Mouse (Mus musculus) liver, embryonic 12.5 days (tissue): ENCODE data around the gene Rhbdd3. TPM values are rescaled to one million over a fixed set of nuclear protein-coding genes. Genes with fewer than 3 reads are reported as not detected.

ENCODE experiments used
- polyA plus RNA-seq: library from polyadenylated mRNA; unstranded; fragments of >200 nt; fragmentation: Nextera tagmentation; extraction: Ambion mirVana; gene quantifications from 2 replicates; pipeline ENCODE4 v1.2.1, GENCODE M21; 2016

The Rhbdd3 gene
- polyA plus RNA-seq, 1 experiment from 2014 or later = 19.0 TPM

Other genes starting within 250 kb of the Rhbdd3 start
- gene Nf2, start 249.4 kb upstream of the Rhbdd3 start, polyA plus RNA-seq = 29.5 and 33.0 TPM in 2 replicates
- 68.0 and 76.6 TPM in 2 replicates for gene Nipsnap1, start 225.0 kb upstream of the Rhbdd3 start, polyA plus RNA-seq
- 27.8 and 28.1 TPM in 2 replicates for gene Thoc5, start 203.6 kb upstream of the Rhbdd3 start, polyA plus RNA-seq
- 0.66 and 0.73 TPM in 2 replicates for gene Nefh, start 150.9 kb upstream of the Rhbdd3 start, polyA plus RNA-seq
- gene Ap1b1, start 112.1 kb upstream of the Rhbdd3 start, polyA plus RNA-seq = 110 TPM in 2 replicates
- 0.77 and 1.1 TPM in 2 replicates for gene Rasl10a, start 40.8 kb upstream of the Rhbdd3 start, polyA plus RNA-seq
- gene Gas2l1, start 33.6 kb upstream of the Rhbdd3 start, polyA plus RNA-seq = 35.2 and 37.5 TPM in 2 replicates
- 432 and 434 TPM in 2 replicates for gene Ewsr1, start 340 bp downstream of the Rhbdd3 start, polyA plus RNA-seq
- 9.0 and 9.1 TPM in 2 replicates for gene Emid1, start 53.3 kb downstream of the Rhbdd3 start, polyA plus RNA-seq
- 2.4 and 3.1 TPM in 2 replicates for gene Kremen1, start 162.6 kb downstream of the Rhbdd3 start, polyA plus RNA-seq